Mouse (Mus musculus) adipocyte (in vitro differentiated cells): ENCODE data around the gene Slc51a.

Source experiments
- DNase-seq: peaks from one replicate; pipeline ENCODE4 v3.0.0-alpha.2; 2016; ENCODE audit warnings: low spot score

Slc51a gene

GRCm38 (mm10) chr16:32487234-32488111 lies at the start of gene Slc51a:
Gene Slc51a, minus strand, starts transcription at chr16:32487879.
- DNase-seq: no peak

- peak; percentile 77 for DNase-seq
Observed at GRCm38 (mm10) chr16:32535157-32535751, 47.6 kb upstream of the Slc51a start.

GRCm38 (mm10) chr16:32532878-32533826 lies 45.5 kb upstream of the Slc51a start:
- no peak for DNase-seq

GRCm38 (mm10) chr16:32526906-32527305 lies 39.2 kb upstream of the Slc51a start:
- DNase-seq: no peak

GRCm38 (mm10) chr16:32524244-32524615 lies 36.6 kb upstream of the Slc51a start:
- no peak for DNase-seq

- peak; percentile 98 for DNase-seq
Observed at GRCm38 (mm10) chr16:32523462-32524243, 36.0 kb upstream of the Slc51a start.

GRCm38 (mm10) chr16:32522578-32523194 lies 35.0 kb upstream of the Slc51a start:
- no peak for DNase-seq

GRCm38 (mm10) chr16:32520372-32520748 lies 32.7 kb upstream of the Slc51a start:
- DNase-seq: peak; percentile 86

GRCm38 (mm10) chr16:32519656-32520371 lies 32.1 kb upstream of the Slc51a start:
- DNase-seq: no peak

GRCm38 (mm10) chr16:32517785-32518481 lies 30.3 kb upstream of the Slc51a start:
- DNase-seq: no peak

- DNase-seq: no peak
Observed at GRCm38 (mm10) chr16:32516006-32516962, 28.6 kb upstream of the Slc51a start.

GRCm38 (mm10) chr16:32513948-32514347 lies 26.3 kb upstream of the Slc51a start:
- DNase-seq: no peak

- DNase-seq: no peak
Observed at GRCm38 (mm10) chr16:32513401-32513800, 25.7 kb upstream of the Slc51a start.

GRCm38 (mm10) chr16:32512921-32513320 lies 25.2 kb upstream of the Slc51a start:
- DNase-seq: peak; percentile 71

GRCm38 (mm10) chr16:32511827-32512490 lies 24.3 kb upstream of the Slc51a start:
- no peak for DNase-seq

- no peak for DNase-seq
Observed at GRCm38 (mm10) chr16:32511338-32511734, 23.7 kb upstream of the Slc51a start.

GRCm38 (mm10) chr16:32510399-32511337 lies 23.0 kb upstream of the Slc51a start:
- no peak for DNase-seq
